Mouse (Mus musculus) gastrocnemius, postnatal 14 days (tissue): ENCODE measurements around the gene Cyp4a32. TPM values are rescaled to one million over a fixed set of nuclear protein-coding genes. Genes with fewer than 3 reads are reported as not detected.
A peak's percentile ranks its signal among the peaks of the same experiment; 100 is the strongest.
"Not testable (repeated sequence)": the region's sequence is repeated elsewhere in the genome, so short reads cannot be mapped to it uniquely, and the experiment has no call there.

Experiments used
- DNase-seq: peaks from one replicate; pipeline ENCODE4 v3.0.0; 2021; ENCODE audit warnings: mixed read lengths
- intact Hi-C: fragments of 180-260 bp; cut with DNase I; formaldehyde crosslinking; loops from one replicate; pipeline ENCODE4 v1.15.1; 2025; ENCODE audit warnings: low total_unique reads
- long read RNA-seq, 2 experiments: library from polyadenylated mRNA; stranded (forward); transcript quantifications; one replicate each; pipeline ENCODE4 v2.0.0; 2021
- total RNA-seq, 2 experiments: library from RNA; stranded (reverse); gene quantifications; 2 replicates each; pipeline ENCODE4 v1.2.3; 2021

The Cyp4a32 gene
- total RNA-seq = not detected
- long read RNA-seq, experiment 1 = 0 reads
- long read RNA-seq, experiment 2 = 0 reads

DNA sequence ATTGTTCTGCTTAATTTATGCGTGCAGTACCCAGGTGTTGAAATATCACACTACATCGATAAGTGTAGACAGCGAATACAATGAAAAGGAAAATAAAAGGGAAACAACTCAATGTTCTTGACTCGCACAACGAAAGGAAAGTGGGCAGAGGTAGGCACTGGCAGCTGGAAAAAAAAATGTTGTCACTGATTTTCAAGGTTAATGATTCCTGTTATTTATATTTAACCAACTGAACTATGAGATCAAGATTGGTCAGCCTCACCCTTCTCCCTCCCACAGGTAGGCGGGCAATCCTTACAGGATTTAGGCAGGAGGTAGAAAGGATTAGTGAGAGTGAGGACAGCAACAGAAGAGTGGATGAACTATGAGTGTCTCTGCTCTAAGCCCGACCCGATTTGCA is at the start of gene Cyp4a32:
Gene Cyp4a32, plus strand, starts transcription at position 359 of the 400 bp plus-strand sequence.
- intact Hi-C loops, DNase-seq: not testable (repeated sequence)

DNA sequence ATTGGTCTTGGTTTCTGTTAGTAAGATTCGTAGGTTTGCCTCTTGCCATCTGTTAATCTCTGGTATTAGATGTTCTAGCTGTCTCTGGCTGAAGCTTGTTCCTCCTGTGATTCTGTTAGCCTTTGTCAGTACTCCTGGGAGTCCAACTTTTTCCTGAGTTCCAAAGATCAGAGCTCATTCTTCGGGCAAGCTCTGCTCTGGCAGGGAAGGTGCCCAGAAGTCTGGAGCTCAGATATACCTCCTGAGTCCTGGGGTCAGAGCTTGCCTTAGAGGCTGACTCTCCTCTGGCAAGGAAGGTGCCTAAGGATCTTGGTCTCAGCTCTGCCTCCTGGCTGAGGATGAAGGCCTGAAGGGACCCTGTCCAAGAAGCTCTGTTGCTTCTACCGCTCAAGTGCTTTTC is 48.0 kb upstream of the Cyp4a32 start:
- intact Hi-C loops = no loop called here
- DNase-seq = no peak

DNA sequence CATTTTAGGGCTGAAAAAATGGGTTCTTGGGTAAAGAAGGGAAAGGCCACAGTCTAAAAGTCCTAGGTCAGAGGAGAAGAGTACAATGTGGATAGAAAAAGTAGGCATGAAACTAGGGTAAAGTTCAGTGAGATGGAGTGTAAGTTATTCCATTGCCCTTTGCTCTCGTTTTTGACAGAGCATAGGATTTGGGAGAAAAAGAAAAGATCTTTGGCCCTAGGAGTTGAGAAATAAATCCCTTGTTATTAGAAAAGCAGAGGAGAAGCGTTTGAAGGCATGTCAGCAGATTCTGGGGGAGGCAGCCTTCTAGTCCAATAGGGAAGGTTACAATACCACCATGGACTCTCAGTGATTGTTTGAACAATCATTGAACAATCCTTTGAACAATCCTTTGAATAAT is 45.3 kb upstream of the Cyp4a32 start:
- intact Hi-C loops = no loop called here
- no peak for DNase-seq

DNA sequence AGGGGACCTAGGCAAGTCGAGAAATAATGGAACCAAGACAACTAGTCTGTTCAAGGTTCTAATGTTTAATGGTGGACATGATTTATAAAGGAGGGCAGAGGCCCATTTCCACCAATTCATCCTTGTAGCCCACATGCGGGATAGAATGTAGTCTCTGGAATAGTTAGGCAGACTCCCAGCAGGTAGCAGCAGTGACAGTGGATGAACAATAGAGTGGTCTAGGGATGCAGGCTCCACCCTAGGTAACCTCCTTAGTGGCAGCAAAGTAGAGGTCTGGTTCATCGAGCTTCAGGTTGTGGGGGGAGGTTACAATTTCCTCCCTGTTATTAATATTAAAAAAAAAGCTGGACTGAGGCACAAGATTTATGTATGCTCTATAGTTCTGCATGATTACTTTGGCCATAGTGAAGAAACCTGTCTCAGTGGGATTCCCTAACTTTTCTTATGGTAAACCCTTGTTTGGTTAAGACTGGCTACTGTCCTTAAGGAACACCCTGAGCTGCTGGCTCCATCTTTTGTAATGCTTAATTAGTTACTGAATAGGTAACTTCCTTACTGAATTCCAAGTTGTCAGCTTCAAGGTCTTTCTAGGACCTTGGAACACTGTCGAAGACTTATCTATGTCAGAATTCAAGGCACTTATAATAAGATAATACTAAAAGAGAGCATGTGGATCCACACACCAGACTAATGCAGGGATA is 42.8 kb upstream of the Cyp4a32 start:
- intact Hi-C loops = no loop called here
- DNase-seq = no peak

DNA sequence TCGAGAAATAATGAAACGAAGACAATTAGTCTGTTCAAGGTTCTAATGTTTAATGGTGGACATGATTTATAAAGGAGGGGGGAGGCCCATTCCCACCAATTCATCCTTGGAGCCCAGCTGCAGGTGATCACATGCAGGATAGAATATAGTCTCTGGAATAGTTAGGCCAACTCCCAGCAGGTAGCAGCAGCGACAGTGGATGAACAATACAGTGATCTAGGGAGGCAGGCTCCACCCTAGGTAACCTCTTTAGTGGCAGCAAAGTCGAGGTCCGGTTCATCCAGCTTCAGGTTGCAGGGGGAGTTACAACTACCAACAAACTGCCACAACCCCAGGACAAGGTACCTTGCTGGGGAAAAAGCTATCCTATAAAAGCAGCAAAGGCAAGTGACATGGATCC is 39.5 kb upstream of the Cyp4a32 start:
- DNase-seq, intact Hi-C loops: not testable (repeated sequence)

DNA sequence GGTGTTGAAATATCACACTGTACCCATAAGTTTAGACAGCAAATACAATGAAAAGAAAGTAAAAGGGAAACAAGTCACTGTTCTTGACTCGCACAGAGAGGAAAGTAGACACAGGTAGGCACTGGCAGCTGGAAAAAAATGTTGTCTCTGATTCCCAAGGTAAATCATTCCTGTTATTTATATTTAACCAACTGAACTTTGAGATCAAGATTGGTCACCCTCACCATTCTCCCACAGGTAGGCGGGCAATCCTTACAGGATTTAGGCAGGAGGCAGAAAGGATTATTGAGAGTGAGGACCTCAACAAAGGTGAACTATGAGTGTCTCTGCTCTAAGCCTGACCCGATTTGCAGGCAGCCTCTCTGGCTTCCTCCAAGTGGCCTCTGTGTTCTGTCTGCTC is 37.4 kb upstream of the Cyp4a32 start, which contains the start of gene Cyp4a31:
Gene Cyp4a31, plus strand, starts transcription at position 249 of the 400 bp plus-strand sequence.
- DNase-seq = no peak
- intact Hi-C loops = no loop called here

DNA sequence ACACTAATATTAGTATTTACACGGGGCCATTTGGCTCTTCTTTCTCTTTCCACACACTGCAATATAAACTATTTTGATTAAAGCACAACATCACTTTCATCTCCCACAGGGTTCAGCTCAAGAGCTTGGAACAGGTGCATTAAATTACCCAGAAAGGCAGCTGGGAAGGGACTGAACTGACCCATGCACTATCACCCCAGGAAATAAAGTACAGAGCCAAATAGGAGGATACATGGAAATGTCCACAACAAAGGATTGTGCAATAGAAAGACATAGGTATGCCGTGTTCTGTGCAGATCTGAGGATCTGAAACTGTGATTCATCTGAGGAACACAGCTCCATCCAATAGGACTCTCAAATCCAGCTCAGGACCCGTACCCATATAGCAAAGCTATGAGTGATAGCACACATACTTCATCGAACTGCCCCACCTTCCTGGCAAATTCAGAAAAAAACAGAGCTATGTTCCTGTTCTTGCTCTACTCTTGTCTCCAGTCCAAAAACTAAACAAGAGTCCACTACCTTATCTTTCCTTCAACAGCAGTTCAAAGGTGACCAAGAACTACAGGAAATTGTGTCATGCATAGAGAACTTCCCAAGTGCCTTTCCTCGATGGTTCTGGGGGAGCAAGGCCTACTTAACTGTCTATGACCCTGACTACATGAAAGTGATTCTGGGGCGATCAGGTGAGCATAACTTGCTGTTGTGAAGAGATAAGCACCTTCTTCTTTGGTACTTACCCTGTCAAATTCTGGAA is 36.1 kb upstream of the Cyp4a32 start:
- DNase-seq, intact Hi-C loops: not testable (repeated sequence)

DNA sequence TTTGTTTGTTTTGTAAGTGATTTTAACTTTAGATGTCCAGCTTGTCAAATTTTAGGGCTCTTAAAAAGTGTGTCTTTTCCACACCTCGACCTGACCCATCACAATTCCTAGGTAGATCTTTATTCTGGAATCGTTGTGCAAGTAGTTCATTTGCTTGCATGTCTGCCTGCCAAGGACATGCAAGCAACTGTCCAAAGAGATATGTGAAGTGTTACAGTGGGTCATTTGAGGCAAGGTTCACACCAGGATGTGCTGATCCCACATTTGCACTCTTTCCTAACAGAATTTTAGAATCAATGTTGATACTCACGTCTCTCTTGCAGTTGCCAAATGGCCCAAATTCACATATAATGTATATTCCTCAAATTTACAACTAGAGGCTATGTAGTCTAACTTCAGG is 25.5 kb upstream of the Cyp4a32 start:
- no peak for DNase-seq
- intact Hi-C loops = no loop called here

DNA sequence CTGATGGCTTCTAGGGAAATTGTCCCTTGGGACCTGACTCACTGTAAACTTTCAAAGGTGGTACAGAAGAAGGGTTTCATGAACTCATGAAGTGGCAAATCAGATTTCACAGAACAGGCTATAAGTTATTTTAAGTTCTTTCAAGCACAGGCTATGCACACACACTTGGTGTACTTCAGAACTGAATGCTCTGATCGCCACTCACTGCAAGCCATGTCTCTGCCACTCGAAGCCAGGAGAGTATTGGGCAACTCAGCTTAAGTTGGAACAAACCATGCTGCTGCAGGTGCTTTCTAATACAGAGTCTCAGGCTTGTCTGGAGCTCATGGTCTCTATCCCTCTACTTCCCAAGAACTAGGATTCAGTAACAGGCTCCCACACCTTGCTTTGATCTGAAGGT is 25.0 kb upstream of the Cyp4a32 start:
- DNase-seq = no peak
- intact Hi-C loops = no loop called here

DNA sequence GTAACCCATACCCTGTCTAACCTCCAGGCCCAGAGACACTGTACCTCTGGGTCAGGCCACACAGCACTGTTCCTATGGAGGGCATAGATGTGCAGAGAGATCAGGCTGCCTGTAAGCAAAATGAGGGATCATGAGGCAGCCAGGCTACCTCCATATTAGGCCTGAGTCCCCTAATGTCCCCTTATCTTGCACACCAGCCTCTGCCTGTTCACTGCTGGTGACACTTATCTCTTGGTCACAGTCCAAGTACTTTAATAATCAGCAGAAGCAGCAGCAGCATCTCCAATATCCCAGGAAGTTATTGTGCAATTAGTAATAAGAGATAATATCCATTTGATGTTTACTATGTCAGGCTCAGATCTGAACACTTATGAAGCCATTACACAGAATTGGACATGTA is 17.7 kb upstream of the Cyp4a32 start:
- DNase-seq = no peak
- intact Hi-C loops = no loop called here

DNA sequence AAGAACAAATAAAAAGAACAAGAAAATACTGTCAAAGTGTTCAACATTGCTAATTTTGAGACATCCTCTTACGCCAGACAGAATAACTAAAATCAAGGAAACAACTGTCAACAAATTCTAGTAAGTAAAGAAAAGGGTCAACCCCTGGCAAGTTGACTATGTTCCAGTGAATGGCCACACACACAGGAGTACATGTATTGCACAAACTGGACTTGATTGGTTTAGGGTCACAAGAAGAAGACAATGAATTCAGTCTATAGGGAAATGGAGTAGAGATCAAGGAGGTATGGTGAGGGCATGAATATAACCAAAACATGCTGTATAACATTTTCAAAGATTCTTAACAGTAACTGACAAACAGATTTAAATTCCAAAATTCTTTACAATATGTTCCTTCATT is 4.4 kb upstream of the Cyp4a32 start:
- DNase-seq = no peak
- intact Hi-C loops = no loop called here

DNA sequence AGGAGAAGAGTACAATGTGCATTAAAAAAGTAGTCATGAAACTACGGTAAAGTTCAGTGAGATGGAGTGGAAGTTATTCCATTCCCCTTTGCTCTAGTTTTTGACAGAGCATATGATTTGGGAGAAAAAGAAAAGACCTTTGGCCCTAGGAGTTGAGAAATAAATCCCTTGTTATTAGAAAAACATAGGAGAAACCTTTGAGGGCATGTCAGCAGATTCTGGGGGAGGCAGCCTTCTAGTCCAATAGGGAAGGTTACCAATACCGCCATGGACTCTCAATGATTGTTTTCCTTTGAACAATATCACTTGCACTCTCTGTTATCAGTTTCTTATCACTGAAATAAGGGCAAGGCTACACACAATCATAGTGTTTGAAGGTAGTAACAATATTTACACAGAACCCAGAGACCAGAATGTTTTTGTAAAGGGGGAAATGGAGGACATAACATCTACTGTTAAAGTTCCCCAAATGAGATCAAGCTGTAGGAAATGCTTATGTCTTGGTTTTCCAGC is 3.9 kb upstream of the Cyp4a32 start:
- no peak for DNase-seq
- intact Hi-C loops = no loop called here

DNA sequence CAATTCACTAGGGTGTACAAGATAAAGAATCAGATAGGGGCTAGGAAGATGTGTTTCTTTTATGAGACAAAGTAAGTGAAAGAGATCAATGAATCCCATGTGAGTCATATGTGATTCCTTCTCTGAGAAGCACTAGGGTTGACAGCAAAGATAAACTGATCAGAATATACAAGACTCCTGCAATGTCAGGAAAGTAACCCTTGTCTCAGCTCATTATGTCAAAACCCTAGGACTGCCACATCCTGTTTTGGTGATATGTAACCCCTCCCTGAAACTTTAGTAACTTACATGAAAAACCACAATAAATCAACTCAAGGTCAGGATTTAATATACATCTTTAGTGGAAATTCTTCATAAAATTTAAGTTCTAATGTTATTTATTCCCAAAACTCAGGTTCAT is 13.2 kb downstream of the Cyp4a32 start:
- intact Hi-C loops = no loop called here
- no peak for DNase-seq

DNA sequence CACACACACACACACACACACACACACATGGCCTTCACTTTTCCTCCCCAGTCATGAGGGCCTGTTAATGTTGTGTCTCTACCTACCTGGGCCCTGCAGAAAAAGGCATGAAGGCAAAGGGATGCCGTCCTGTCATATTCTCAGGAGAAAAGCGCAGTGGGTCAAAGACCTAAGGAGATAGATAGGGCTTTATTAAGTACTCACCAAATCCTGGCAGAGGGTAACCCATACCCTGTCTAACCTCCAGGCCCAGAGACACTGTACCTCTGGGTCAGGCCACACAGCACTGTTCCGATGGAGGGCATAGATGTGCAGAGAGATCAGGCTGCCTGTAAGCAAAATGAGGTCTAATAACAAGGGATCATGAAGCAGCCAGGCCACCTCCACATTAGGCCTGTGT is 24.8 kb downstream of the Cyp4a32 start:
- DNase-seq, intact Hi-C loops: not testable (repeated sequence)

DNA sequence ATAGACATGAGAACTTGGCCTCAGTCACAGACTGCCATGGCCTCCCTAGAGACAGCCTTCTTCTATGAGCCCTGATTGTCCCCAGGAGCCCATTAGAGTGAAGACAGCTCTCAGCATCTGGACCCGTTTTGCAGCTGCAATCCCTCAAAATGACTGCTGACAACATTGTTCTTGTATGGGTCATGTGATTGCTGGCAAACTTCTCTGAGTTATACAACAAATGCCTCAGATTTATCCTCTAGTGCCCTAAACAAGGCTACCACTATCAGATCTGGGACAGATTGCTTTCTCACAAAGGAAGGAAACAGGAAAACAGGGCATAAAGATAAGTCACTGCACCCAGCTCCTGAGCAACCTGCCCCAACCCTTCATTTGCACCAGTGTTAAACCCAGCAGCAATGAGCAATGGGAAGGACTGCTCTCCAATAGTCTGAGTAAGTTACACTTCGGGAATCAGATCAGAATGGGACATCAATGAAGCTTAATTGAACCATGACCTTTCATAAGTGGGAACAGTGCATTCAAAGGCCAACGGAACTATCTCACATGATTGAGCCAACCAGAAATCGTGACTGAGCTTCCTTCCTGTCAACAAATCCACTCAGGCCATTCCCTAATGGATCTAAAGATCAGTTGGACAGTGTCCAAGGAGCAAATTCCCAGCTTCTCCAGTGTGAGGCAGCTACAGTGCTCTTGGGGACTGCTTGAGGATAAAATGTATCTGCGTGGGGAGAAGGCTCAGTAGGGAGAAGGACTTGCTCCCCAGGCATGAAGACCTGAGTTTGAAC is 42.4 kb downstream of the Cyp4a32 start:
- no peak for DNase-seq

DNA sequence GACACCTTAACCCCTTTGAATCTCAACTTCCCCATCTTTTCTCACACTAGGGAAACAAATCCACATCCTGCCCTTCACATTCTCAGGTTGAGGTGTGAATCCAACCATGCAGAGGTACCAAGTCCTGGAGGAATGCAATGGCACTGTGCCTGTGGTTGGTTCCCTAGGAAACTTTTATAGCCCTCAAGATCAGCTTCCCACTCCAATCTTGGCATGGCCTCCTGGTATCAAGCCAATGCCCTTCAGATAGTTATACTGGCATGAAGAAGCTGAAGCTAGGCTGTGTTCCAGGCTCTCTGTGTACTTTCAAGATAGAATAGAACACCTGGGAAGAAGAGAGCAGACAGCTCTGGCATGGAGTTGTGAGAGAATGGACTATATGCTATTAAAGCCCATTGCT is 44.6 kb downstream of the Cyp4a32 start:
- no peak for DNase-seq
- intact Hi-C loops = no loop called here

More for the DNA sequence above, 42.4 kb downstream of the Cyp4a32 start:
- intact Hi-C loops = no loop called here

DNA sequence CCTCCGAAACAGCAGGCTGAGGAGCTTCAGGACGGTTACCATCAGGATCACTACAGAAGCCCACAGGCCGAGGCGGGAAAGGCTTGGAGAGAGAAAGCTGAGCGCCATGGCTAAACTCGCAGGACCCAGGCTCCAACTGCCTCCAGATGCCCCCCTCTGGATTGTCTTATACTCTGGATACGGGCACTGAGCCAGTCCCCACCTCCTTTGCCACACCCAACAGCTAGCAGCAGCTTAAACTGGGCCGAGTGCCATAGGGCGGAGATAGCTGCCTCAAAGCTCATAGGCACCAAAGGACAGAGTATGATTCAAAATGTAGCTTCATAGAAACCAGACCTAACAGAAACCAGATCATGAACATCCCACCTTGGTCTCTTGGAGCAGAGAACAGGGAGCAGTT is 46.8 kb downstream of the Cyp4a32 start, which contains the start of gene Cyp4b1:
Gene Cyp4b1, minus strand, starts transcription at position 144 of the 400 bp plus-strand sequence.
- intact Hi-C loops = no loop called here
- peak; percentile 49 for DNase-seq

DNA sequence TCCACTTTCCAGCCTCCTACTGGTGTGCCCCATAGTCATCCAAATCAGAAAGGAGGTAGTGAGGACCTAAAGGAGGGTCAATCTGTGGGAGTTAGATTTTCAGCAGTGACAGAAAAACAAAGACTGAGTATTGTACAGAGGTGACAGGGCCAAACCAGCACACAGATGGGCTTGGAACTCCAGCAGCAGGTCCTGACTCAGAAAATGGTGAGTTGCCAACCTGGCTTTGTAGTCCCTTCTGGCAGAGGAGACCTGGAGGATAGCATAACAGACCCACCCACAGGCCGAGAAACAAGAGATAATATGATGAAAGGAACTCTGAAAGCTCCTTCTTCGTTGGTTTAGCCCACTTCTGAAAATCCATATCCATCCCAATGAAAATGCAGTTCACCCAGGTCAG is 48.0 kb downstream of the Cyp4a32 start:
- intact Hi-C loops = no loop called here
- no peak for DNase-seq

DNA sequence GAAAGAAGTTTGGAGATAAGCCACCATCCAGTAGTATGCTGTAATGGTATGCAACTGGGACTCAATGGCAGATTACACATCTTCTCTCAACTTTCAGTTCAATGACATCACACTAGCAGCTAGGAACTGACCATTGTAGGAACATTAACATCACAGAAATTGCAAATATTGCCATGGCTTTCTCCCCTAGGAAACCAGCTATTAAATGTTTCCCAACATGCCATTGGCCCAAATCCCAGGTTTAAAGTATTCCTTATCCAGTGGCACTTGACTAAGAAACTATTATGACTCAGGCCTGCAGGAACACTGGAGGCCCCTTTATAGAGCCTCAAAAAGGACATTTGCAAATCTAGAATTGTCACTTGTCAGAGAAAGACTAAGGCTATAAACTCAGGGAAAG is 48.6 kb downstream of the Cyp4a32 start:
- DNase-seq = no peak

DNA sequence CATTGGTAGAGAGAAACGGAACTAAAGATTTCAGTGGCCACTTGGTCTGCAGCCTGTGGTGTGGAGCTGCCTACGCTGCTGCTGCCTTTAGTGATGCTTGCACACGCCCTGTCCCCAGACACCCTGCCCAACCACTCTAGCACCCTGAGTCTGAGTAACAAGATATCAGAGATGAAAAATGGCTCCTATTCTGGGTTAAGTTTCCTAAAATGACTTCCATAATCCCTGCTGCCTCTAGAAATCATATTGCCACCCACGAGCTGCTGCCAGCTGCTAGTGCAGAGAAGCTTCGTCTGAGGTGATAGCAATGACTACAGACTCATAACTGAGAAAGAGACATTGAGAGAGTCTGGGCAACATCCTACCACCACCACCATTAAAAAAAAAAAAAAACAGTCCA is 50.1 kb downstream of the Cyp4a32 start:
- no peak for DNase-seq
- intact Hi-C loops = no loop called here

More for the DNA sequence above, 48.6 kb downstream of the Cyp4a32 start:
- intact Hi-C loops = no loop called here
